Mouse (Mus musculus) liver, embryonic 14.5 days (tissue): ENCODE measurements around the gene Stx1a. TPM values are rescaled to one million over a fixed set of nuclear protein-coding genes. Genes with fewer than 3 reads are reported as not detected.

Source experiments
- ATAC-seq: fragments of 200-750 bp; cut with Nextera tagmentation; 2 replicates; pipeline ENCODE4 v1.8.0; 2017; ENCODE audit warnings: moderate number of reproducible peaks, mild to moderate bottlenecking, moderate library complexity; ENCODE audit not compliant: insufficient read depth
- DNase-seq, 3 experiments: peaks; one replicate each; pipeline ENCODE4 v3.0.0-alpha.2; 2012 to 2013; ENCODE audit warnings: low read depth in 3 of 3, low spot score in 3 of 3
- H3K27ac ChIP-seq: fragments of 300-500 bp; sonication (generic); 2 replicates; pipeline ENCODE4 v1.5.1; 2014; ENCODE audit warnings: moderate library complexity, mild to moderate bottlenecking, control low read depth, inconsistent platforms
- H3K27me3 ChIP-seq: fragments of 300-500 bp; sonication (generic); 2 replicates; pipeline ENCODE4 v1.6.1; 2014; ENCODE audit warnings: mild to moderate bottlenecking, low read length, moderate library complexity; ENCODE audit not compliant: control insufficient read depth, insufficient read depth
- H3K36me3 ChIP-seq: fragments of 300-500 bp; sonication (generic); replicated peaks from 2 replicates; pipeline ENCODE4 v1.6.1; 2014; ENCODE audit warnings: low read depth; ENCODE audit not compliant: control insufficient read depth, insufficient read depth
- H3K4me1 ChIP-seq, 2 experiments: fragments of 200-500 bp in 1 of 2; fragments of 300-500 bp in 1 of 2; sonication (generic) in 1 of 2; replicated peaks; 2 replicates each; pipeline ENCODE4 v1.6.1; 2012 to 2014; ENCODE audit warnings: antibody characterized with exemption in 1 of 2, inconsistent platforms in 1 of 2, low read length in 1 of 2; ENCODE audit not compliant: control insufficient read depth in 2 of 2, insufficient read depth in 2 of 2
- H3K4me2 ChIP-seq: fragments of 300-500 bp; sonication (generic); 2 replicates; pipeline ENCODE4 v1.6.1; 2014; ENCODE audit warnings: low read depth, mild to moderate bottlenecking, control low read depth, moderate library complexity
- H3K4me3 ChIP-seq, 2 experiments: fragments of 200-500 bp in 1 of 2; fragments of 300-500 bp in 1 of 2; sonication (generic) in 1 of 2; 2 replicates each; pipeline ENCODE4 v1.5.1; 2012 to 2014; ENCODE audit warnings: low read depth in 2 of 2, low read length in 2 of 2, mild to moderate bottlenecking in 2 of 2, control low read depth in 1 of 2, inconsistent platforms in 1 of 2, moderate library complexity in 1 of 2; ENCODE audit not compliant: insufficient read depth in 1 of 2
- H3K9ac ChIP-seq: fragments of 300-500 bp; sonication (generic); replicated peaks from 2 replicates; pipeline ENCODE4 v1.6.1; 2014; ENCODE audit warnings: mild to moderate bottlenecking, control low read depth, moderate library complexity
- H3K9me3 ChIP-seq: fragments of 300-500 bp; sonication (generic); 2 replicates; pipeline ENCODE4 v1.6.1; 2016; ENCODE audit warnings: low read length, mixed read lengths; ENCODE audit not compliant: control insufficient read depth
- CTCF ChIP-seq: IDR thresholded peaks from 2 replicates; pipeline ENCODE4 v1.5.1; 2016; ENCODE audit warnings: antibody characterized with exemption, low read depth, control low read depth
- EP300 ChIP-seq: IDR thresholded peaks from 2 replicates; pipeline ENCODE4 v1.6.1; 2016; ENCODE audit warnings: antibody characterized with exemption, low read depth
- WGBS: fragments of 180-500 bp; shearing (Covaris S2); extraction: QIAGEN DNeasy Blood & Tissue Kit; methylation state at CpG from one replicate; pipeline ENCODE4 v1.1.7; 2014; ENCODE audit not compliant: insufficient replicate concordance; 5-methylcytosine and 5-hydroxymethylcytosine counted together
- polyA plus RNA-seq, 2 experiments: library from polyadenylated mRNA; depleted of rRNA in 1 of 2; stranded (reverse) in 1 of 2; unstranded in 1 of 2; fragments of >200 nt; fragmentation: Nextera tagmentation in 1 of 2; extraction: Ambion mirVana in 1 of 2; gene quantifications; 2 replicates each; pipeline versions ENCODE4 v1.2.1 to v1.2.3; 2012 to 2014

Gene Stx1a
- polyA plus RNA-seq, 2 experiments: 0.72 to 2.3 TPM

DNA sequence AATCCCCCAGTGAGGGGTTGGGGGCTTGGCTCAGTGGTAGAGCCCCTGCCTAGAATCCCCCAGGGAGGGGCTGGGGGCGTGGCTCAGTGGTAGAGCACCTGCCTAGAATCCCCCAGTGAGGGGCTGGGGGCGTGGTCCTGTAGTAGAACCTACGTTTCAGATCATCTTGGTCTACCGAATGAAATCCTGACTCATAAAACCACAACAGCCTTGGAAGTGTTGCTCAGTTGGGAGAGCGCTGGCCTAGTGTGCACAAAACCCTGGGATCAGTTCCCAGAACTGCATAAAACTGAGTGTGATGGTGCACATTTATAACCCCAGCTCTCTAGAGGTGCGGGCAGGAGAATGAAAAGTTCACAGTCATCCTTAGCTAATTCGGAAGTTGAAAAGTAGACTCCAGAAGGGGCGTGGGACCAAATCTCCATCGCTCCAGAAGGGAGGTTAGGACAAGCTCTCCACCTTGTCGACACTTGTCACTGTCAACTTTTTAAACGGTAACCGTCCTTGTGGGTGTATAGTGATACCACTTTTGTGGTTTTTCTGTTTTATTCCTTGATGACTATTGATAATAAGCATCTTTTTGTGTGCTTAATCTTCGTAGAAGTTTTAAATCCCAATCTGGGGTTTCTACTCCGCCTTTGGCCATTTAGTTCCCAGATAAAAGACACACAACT is 46.6 kb upstream of the Stx1a start:
- WGBS: 33% methylated on average over 14 of the region's 14 CpGs
- Histone ChIP-seq H3K9ac (no peak overlapping the region; the same call in 1 of the 2 replicates), H3K36me3 (no peaks in the 10 kb centered on the region), H3K4me3 (no peak overlapping the region), H3K4me1 (peaks cover 26 to 54% of the 10 kb centered on the region in 2 experiments), H3K4me2 (peak overlapping the region; percentile 40), H3K27ac (peak overlapping the region; percentile 47), H3K9me3 (no peaks in the 10 kb centered on the region), H3K27me3 (no peaks in the 10 kb centered on the region; the same call in 1 of the 2 replicates)
- ATAC-seq (peak; percentile 41; the same call in 1 of the 2 replicates), DNase-seq (peak in 1 of 3 experiments; percentile 40)
- no peak for TF ChIP-seq CTCF
- peak; percentile 64; the same call in 1 of the 2 replicates for TF ChIP-seq EP300

- no peak overlapping the region for H3K4me3 ChIP-seq
- H3K27ac ChIP-seq: no peak overlapping the region
- 25% methylated on average over 4 of the region's 4 CpGs for WGBS
- H3K27me3 ChIP-seq: no peaks in the 10 kb centered on the region; the same call in 1 of the 2 replicates
- no peaks in the 10 kb centered on the region for H3K9me3 ChIP-seq
- TF ChIP-seq EP300 (no peak), CTCF (no peak)
- no peak overlapping the region for H3K4me2 ChIP-seq
- H3K36me3 ChIP-seq: no peaks in the 10 kb centered on the region
- ATAC-seq: no peak
- H3K4me1 ChIP-seq: peaks cover 26 to 51% of the 10 kb centered on the region in 2 experiments
- H3K9ac ChIP-seq: no peak overlapping the region
- no peak for DNase-seq
Observed at GRCm38 (mm10) chr5:134977837-134978236, 45.4 kb upstream of the Stx1a start.

- 36% methylated on average over 10 of the region's 10 CpGs for WGBS
- no peak overlapping the region for H3K27ac ChIP-seq
- H3K4me3 ChIP-seq: no peak overlapping the region
- TF ChIP-seq EP300 (no peak), CTCF (no peak)
- no peak overlapping the region for H3K9ac ChIP-seq
- no peaks in the 10 kb centered on the region for H3K9me3 ChIP-seq
- peak overlapping the region; percentile 2; the same call in 1 of the 2 replicates for H3K4me2 ChIP-seq
- H3K4me1 ChIP-seq: peaks cover 6 to 27% of the 10 kb centered on the region in 2 experiments
- peaks cover 22% of the 10 kb centered on the region for H3K27me3 ChIP-seq
- no peaks in the 10 kb centered on the region for H3K36me3 ChIP-seq
- no peak for DNase-seq
- no peak for ATAC-seq
Observed at GRCm38 (mm10) chr5:134981149-134981548, 42.1 kb upstream of the Stx1a start.

DNA sequence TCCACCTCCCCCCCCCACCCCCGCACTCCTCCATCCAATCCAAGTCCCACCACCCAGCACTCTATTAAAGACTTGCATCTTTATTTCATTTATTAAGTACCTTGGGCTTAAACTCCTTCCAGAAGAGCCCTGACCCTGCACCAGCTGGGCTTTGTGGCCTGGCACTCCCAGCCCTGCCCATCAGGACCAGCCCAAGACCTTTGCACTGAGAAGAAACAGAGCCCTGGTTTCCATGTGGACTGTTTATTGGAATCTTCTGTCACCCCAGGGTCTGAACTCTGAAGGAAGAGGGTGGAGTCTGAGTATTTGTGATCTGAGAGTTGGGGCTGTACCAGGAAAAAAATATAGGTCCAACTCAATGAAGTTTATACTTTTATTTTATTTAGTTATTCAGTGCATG is 40.2 kb upstream of the Stx1a start:
- DNase-seq (no peak), ATAC-seq (no peak)
- H3K36me3 ChIP-seq: no peaks in the 10 kb centered on the region
- WGBS: 42% methylated on average over 1 of the region's 1 CpGs
- H3K27me3 ChIP-seq: peaks cover 42% of the 10 kb centered on the region
- H3K9ac ChIP-seq: no peak overlapping the region
- no peak overlapping the region for H3K27ac ChIP-seq
- no peak overlapping the region for H3K4me3 ChIP-seq
- H3K4me2 ChIP-seq: no peak overlapping the region
- H3K9me3 ChIP-seq: no peaks in the 10 kb centered on the region
- H3K4me1 ChIP-seq: peaks cover 0 to 14% of the 10 kb centered on the region in 2 experiments; a peak in 2 of 4 replicates
- TF ChIP-seq EP300 (no peak), CTCF (no peak)

DNA sequence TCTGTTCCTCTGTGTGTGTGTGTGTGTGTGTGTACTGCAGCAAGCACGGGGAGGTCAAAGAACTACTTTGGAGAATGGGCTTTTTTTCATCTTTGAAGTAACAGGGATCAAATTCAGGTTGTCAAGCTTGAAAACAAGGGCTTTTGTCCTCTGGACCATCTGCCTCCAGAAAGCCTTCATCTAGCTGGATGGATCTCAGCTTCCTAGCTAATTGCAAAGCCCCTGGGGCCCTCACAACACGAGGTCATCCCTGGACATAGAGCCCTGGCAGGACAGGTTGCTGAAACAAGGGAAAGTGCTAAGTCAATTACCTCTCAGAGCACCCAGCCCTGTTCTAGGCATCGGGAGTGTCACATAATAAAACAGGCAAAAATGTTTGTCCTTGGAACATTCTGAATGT is 39.5 kb upstream of the Stx1a start:
- peaks cover 0 to 14% of the 10 kb centered on the region in 2 experiments; a peak in 2 of 4 replicates for H3K4me1 ChIP-seq
- no peak for ATAC-seq
- 36% methylated on average over 3 of the region's 3 CpGs for WGBS
- H3K9ac ChIP-seq: no peak overlapping the region
- no peak overlapping the region for H3K27ac ChIP-seq
- no peak overlapping the region for H3K4me2 ChIP-seq
- no peak overlapping the region for H3K4me3 ChIP-seq
- no peaks in the 10 kb centered on the region for H3K36me3 ChIP-seq
- no peaks in the 10 kb centered on the region for H3K9me3 ChIP-seq
- no peak for DNase-seq
- peaks cover 46% of the 10 kb centered on the region for H3K27me3 ChIP-seq
- TF ChIP-seq CTCF (no peak), EP300 (no peak)
